Mouse (Mus musculus) macrophage (primary cell): ENCODE measurements around the gene Shank1. TPM values are rescaled to one million over a fixed set of nuclear protein-coding genes. Genes with fewer than 3 reads are reported as not detected.

Experiments
- H3K27ac ChIP-seq: fragments of 350-480 bp; formaldehyde crosslinking; 2 replicates; pipeline ENCODE4 v1.9.0; 2021
- H3K36me3 ChIP-seq: fragments of 350-480 bp; formaldehyde crosslinking; 2 replicates; pipeline ENCODE4 v1.9.0; 2021; ENCODE audit errors: inconsistent target
- H3K4me3 ChIP-seq: fragments of 350-480 bp; formaldehyde crosslinking; 2 replicates; pipeline ENCODE4 v1.9.0; 2021; ENCODE audit errors: inconsistent target
- H3K79me2 ChIP-seq: fragments of 350-480 bp; formaldehyde crosslinking; 2 replicates; pipeline ENCODE4 v1.9.0; 2021; ENCODE audit errors: inconsistent target
- WGBS: methylation state at CpG from one replicate; pipeline ENCODE4 v1.1.7; 2026; ENCODE audit warnings: inconsistent platforms; ENCODE audit not compliant: missing documents; 5-methylcytosine and 5-hydroxymethylcytosine counted together
- polyA plus RNA-seq: library from polyadenylated mRNA; stranded (reverse); fragments of 250-400 nt; gene quantifications from 3 replicates; pipeline ENCODE4 v1.2.4, GENCODE M21; 2018; ENCODE audit warnings: inconsistent platforms

Gene Shank1
- polyA plus RNA-seq, 1 experiment from 2014 or later: not detected

- Histone ChIP-seq H3K79me2 (no peaks in the 10 kb centered on the region), H3K36me3 (no peaks in the 10 kb centered on the region), H3K27ac (no peak overlapping the region), H3K4me3 (no peak overlapping the region)
- 27% methylated on average over 11 of the region's 11 CpGs for WGBS
Measured at GRCm38 (mm10) chr7:44343459-44344015, 33.5 kb downstream of the Shank1 start.

- WGBS: 11% methylated on average over 10 of the region's 12 CpGs
Measured at GRCm38 (mm10) chr7:44344622-44345021, 34.6 kb downstream of the Shank1 start.

GRCm38 (mm10) chr7:44349043-44349442 is 39.0 kb downstream of the Shank1 start:
- H3K4me3 ChIP-seq: no peak overlapping the region
- H3K79me2 ChIP-seq: no peaks in the 10 kb centered on the region
- H3K27ac ChIP-seq: no peak overlapping the region
- WGBS: 0% methylated on average over 3 of the region's 3 CpGs
- H3K36me3 ChIP-seq: no peaks in the 10 kb centered on the region

More at GRCm38 (mm10) chr7:44344622-44345021, 34.6 kb downstream of the Shank1 start:
- Histone ChIP-seq H3K4me3 (peak overlapping the region; percentile 24), H3K27ac (no peak overlapping the region), H3K36me3 (no peaks in the 10 kb centered on the region), H3K79me2 (no peaks in the 10 kb centered on the region)

GRCm38 (mm10) chr7:44350957-44351711 is 41.1 kb downstream of the Shank1 start:
- H3K4me3 ChIP-seq: no peak overlapping the region
- no peak overlapping the region for H3K27ac ChIP-seq
- WGBS: 6% methylated on average over 25 of the region's 25 CpGs
- H3K36me3 ChIP-seq: no peaks in the 10 kb centered on the region
- H3K79me2 ChIP-seq: no peaks in the 10 kb centered on the region

GRCm38 (mm10) chr7:44351881-44352749 is 42.1 kb downstream of the Shank1 start:
- H3K27ac ChIP-seq: no peak overlapping the region
- 11% methylated on average over 66 of the region's 71 CpGs for WGBS
- no peaks in the 10 kb centered on the region for H3K79me2 ChIP-seq
- H3K4me3 ChIP-seq: no peak overlapping the region
- H3K36me3 ChIP-seq: no peaks in the 10 kb centered on the region

GRCm38 (mm10) chr7:44352750-44353600 is 42.9 kb downstream of the Shank1 start:
- H3K36me3 ChIP-seq: no peaks in the 10 kb centered on the region
- H3K27ac ChIP-seq: no peak overlapping the region
- no peaks in the 10 kb centered on the region for H3K79me2 ChIP-seq
- no peak overlapping the region for H3K4me3 ChIP-seq
- WGBS: 6% methylated on average over 71 of the region's 71 CpGs

GRCm38 (mm10) chr7:44353601-44354340 is 43.7 kb downstream of the Shank1 start:
- Histone ChIP-seq H3K27ac (no peak overlapping the region), H3K36me3 (no peaks in the 10 kb centered on the region), H3K4me3 (no peak overlapping the region), H3K79me2 (no peaks in the 10 kb centered on the region)
- 5% methylated on average over 32 of the region's 35 CpGs for WGBS

- H3K79me2 ChIP-seq: no peaks in the 10 kb centered on the region
- 81% methylated on average over 6 of the region's 6 CpGs for WGBS
- H3K27ac ChIP-seq: no peak overlapping the region
- no peak overlapping the region for H3K4me3 ChIP-seq
- H3K36me3 ChIP-seq: no peaks in the 10 kb centered on the region
Measured at GRCm38 (mm10) chr7:44355411-44355810, 45.4 kb downstream of the Shank1 start.

- no peak overlapping the region for H3K4me3 ChIP-seq
- 7% methylated on average over 35 of the region's 35 CpGs for WGBS
- no peaks in the 10 kb centered on the region for H3K79me2 ChIP-seq
- no peak overlapping the region for H3K27ac ChIP-seq
- no peaks in the 10 kb centered on the region for H3K36me3 ChIP-seq
Measured at GRCm38 (mm10) chr7:44356590-44357481, 46.8 kb downstream of the Shank1 start.

- H3K36me3 ChIP-seq: no peaks in the 10 kb centered on the region
- no peak overlapping the region for H3K27ac ChIP-seq
- no peak overlapping the region for H3K4me3 ChIP-seq
- H3K79me2 ChIP-seq: no peaks in the 10 kb centered on the region
- 22% methylated on average over 8 of the region's 10 CpGs for WGBS
Measured at GRCm38 (mm10) chr7:44357531-44357930, 47.5 kb downstream of the Shank1 start.

GRCm38 (mm10) chr7:44358012-44358411 is 48.0 kb downstream of the Shank1 start:
- no peak overlapping the region for H3K4me3 ChIP-seq
- H3K27ac ChIP-seq: no peak overlapping the region
- H3K79me2 ChIP-seq: no peaks in the 10 kb centered on the region
- WGBS: 24% methylated on average over 5 of the region's 5 CpGs
- no peaks in the 10 kb centered on the region for H3K36me3 ChIP-seq

GRCm38 (mm10) chr7:44358886-44359654 is 49.0 kb downstream of the Shank1 start:
- H3K79me2 ChIP-seq: no peaks in the 10 kb centered on the region
- H3K27ac ChIP-seq: no peak overlapping the region
- 11% methylated on average over 14 of the region's 26 CpGs for WGBS
- H3K36me3 ChIP-seq: no peaks in the 10 kb centered on the region
- H3K4me3 ChIP-seq: no peak overlapping the region
